Mouse (Mus musculus): ENCODE measurements around the gene Mia2.
"Not testable (repeated sequence)": the region's sequence is repeated elsewhere in the genome, so short reads cannot be mapped to it uniquely, and the experiment has no call there.

- not testable (repeated sequence) for TF ChIP-seq CTCF (IDR thresholded peaks at IDR 0.05; ENCODE audit: borderline replicate concordance, insufficient read depth, low read depth, low read length); POLR2A (IDR thresholded peaks at IDR 0.05; ENCODE audit: borderline replicate concordance, insufficient read depth, low read length)
Measured at GRCm38 (mm10) chr12:59241031-59241430, 145.4 kb downstream of the Mia2 start.

All from cerebellum, adult 2 months (tissue).